Comparison of ENCODE assay signal across 16 mouse cellular contexts in genomic region chr7:44688890-44689289, GRCm38 (mm10). TPM values are rescaled to one million over a fixed set of nuclear protein-coding genes. Genes with fewer than 3 reads are reported as not detected.
DNase-seq lines count a peak whose midpoint lies in the region; ATAC-seq and TF ChIP-seq lines count a peak whose summit lies in the region.
"Had no signal": no experiment of that assay in that cellular context is flagged by ENCODE, and none has a peak within 500 bp of the region (broad histone marks: within the 10 kb centered on the region; RNA-seq: fewer than 3 reads in every experiment).

No protein-coding gene starts in this region.

- TF ChIP-seq POLR2A in kidney, adult 2 months (IDR thresholded peaks at IDR 0.05; ENCODE audit: low read depth, low read length), result no peak

- H3K9ac ChIP-seq in lung, postnatal 0 days (replicated peaks; ENCODE audit: low read depth), result no peak overlapping the region
- H3K9ac ChIP-seq in stomach, postnatal 0 days (ENCODE audit: low read length), result no peak overlapping the region
- H3K9ac ChIP-seq: embryonic facial prominence, embryonic 15.5 days; kidney, embryonic 15.5 days; liver, embryonic 13.5 days; midbrain, embryonic 15.5 days had no signal

- no peaks in the 10 kb centered on the region; the same call in 1 of the 2 replicates for H3K4me1 ChIP-seq in kidney, adult 2 months (ENCODE audit: control insufficient read depth, insufficient read depth, low read length)
- H3K4me1 ChIP-seq in lung, postnatal 0 days (ENCODE audit: insufficient read depth, low read depth, low read length), result no peaks in the 10 kb centered on the region
- no peaks in the 10 kb centered on the region for H3K4me1 ChIP-seq in stomach, postnatal 0 days (replicated peaks; ENCODE audit: control insufficient read depth, insufficient read depth)
- H3K4me1 ChIP-seq: embryonic facial prominence, embryonic 15.5 days; kidney, embryonic 15.5 days had no signal

- no peak overlapping the region for H3K27ac ChIP-seq in kidney, adult 2 months (ENCODE audit: insufficient read depth, low read depth, low read length)
- no peak overlapping the region for H3K27ac ChIP-seq in lung, postnatal 0 days (ENCODE audit: low read length)
- H3K27ac ChIP-seq in stomach, postnatal 0 days (replicated peaks), result no peak overlapping the region
- H3K27ac ChIP-seq: embryonic facial prominence, embryonic 15.5 days; kidney, embryonic 15.5 days; liver, embryonic 13.5 days; midbrain, embryonic 15.5 days had no signal

- H3K9me3 ChIP-seq in lung, postnatal 0 days (ENCODE audit: low read length), result no peaks in the 10 kb centered on the region
- H3K9me3 ChIP-seq in stomach, postnatal 0 days (ENCODE audit: control insufficient read depth, low read length), result no peaks in the 10 kb centered on the region
- H3K9me3 ChIP-seq: embryonic facial prominence, embryonic 15.5 days; kidney, embryonic 15.5 days; liver, embryonic 13.5 days; midbrain, embryonic 15.5 days had no signal

- H3K4me3 ChIP-seq in kidney, adult 2 months (ENCODE audit: insufficient read depth, low read depth, low read length), result no peak overlapping the region
- H3K4me3 ChIP-seq in lung, postnatal 0 days (ENCODE audit: low read depth, low read length), result no peak overlapping the region
- no peak overlapping the region for H3K4me3 ChIP-seq in stomach, postnatal 0 days (ENCODE audit: low read depth, low read length)
- H3K4me3 ChIP-seq: embryonic facial prominence, embryonic 15.5 days; kidney, embryonic 15.5 days; liver, embryonic 13.5 days; midbrain, embryonic 15.5 days had no signal

- TF ChIP-seq CTCF in kidney, adult 2 months (conservative IDR thresholded peaks at IDR 0.05; ENCODE audit: insufficient read depth, insufficient read length, low read depth, low read length), result 0 out of 2 replicates have a peak, but pooled peaks have one; percentile 21
- peak; percentile 49 for TF ChIP-seq CTCF in lung, postnatal 0 days (IDR thresholded peaks at IDR 0.05)
- peak; percentile 38; the same call in 1 of the 2 replicates for TF ChIP-seq CTCF in stomach, postnatal 0 days (IDR thresholded peaks at IDR 0.05; ENCODE audit: low read depth)

- H3K36me3 ChIP-seq in kidney, adult 2 months (ENCODE audit: control insufficient read depth, insufficient read depth, low read length), result no peaks in the 10 kb centered on the region
- no peaks in the 10 kb centered on the region for H3K36me3 ChIP-seq in lung, postnatal 0 days (ENCODE audit: insufficient read depth, low read length)
- no peaks in the 10 kb centered on the region for H3K36me3 ChIP-seq in stomach, postnatal 0 days (ENCODE audit: control insufficient read depth, insufficient read depth, low read length)
- H3K36me3 ChIP-seq: embryonic facial prominence, embryonic 15.5 days; kidney, embryonic 15.5 days; liver, embryonic 13.5 days; midbrain, embryonic 15.5 days had no signal

- no peak for TF ChIP-seq EP300 in lung, postnatal 0 days (IDR thresholded peaks at IDR 0.05)
- no peak for TF ChIP-seq EP300 in stomach, postnatal 0 days (optimal IDR thresholded peaks at IDR 0.05)

- ATAC-seq in lung, postnatal 0 days, result no peak
- no peak for ATAC-seq in stomach, postnatal 0 days (ENCODE audit: low FRiP score, low TSS enrichment)
- ATAC-seq: forebrain, embryonic 14.5 days; midbrain, embryonic 15.5 days had no signal

- DNase-seq in kidney, adult 2 months, result no peak
- DNase-seq in kidney, adult 11 months, result no peak
- DNase-seq in lung, postnatal 0 days (ENCODE audit: low spot score), result no peak
- DNase-seq in lung, postnatal 14 days, result no peak
- DNase-seq in R1 (ENCODE audit: low read depth, low spot score), result peak; percentile 64
- DNase-seq in stomach, postnatal 0 days (ENCODE audit: low spot score), result no peak
- DNase-seq in layer of hippocampus, adult 11-12 months (ENCODE audit: low spot score), result no peak
- DNase-seq: adrenal gland, adult 2 months; heart, postnatal 14 days; liver, embryonic 13.5 days; right cerebral cortex, postnatal 25 days; thymus, postnatal 14 days had no signal

- 65% methylated on average over 3 of the region's 3 CpGs for WGBS in kidney, adult 2 months
- 74% methylated on average over 3 of the region's 3 CpGs for WGBS in lung, postnatal 0 days
- WGBS in stomach, postnatal 0 days, result 62% methylated on average over 3 of the region's 3 CpGs

- no peak overlapping the region for H3K4me2 ChIP-seq in lung, postnatal 0 days (replicated peaks; ENCODE audit: low read depth, low read length)
- H3K4me2 ChIP-seq in stomach, postnatal 0 days (replicated peaks; ENCODE audit: low read depth), result no peak overlapping the region
- H3K4me2 ChIP-seq: embryonic facial prominence, embryonic 15.5 days; kidney, embryonic 15.5 days; liver, embryonic 13.5 days; midbrain, embryonic 15.5 days had no signal

- H3K27me3 ChIP-seq in kidney, adult 2 months (replicated peaks; ENCODE audit: control insufficient read depth, insufficient read depth, low read length), result no peaks in the 10 kb centered on the region
- H3K27me3 ChIP-seq in lung, postnatal 0 days (replicated peaks; ENCODE audit: insufficient read depth, low read length), result no peaks in the 10 kb centered on the region
- no peaks in the 10 kb centered on the region for H3K27me3 ChIP-seq in stomach, postnatal 0 days (ENCODE audit: control insufficient read depth, insufficient read depth, low read length)
- H3K27me3 ChIP-seq: embryonic facial prominence, embryonic 15.5 days; kidney, embryonic 15.5 days; liver, embryonic 13.5 days; midbrain, embryonic 15.5 days had no signal

RNA-seq across cellular contexts. Expression of gene Myh14, which starts 18.2 kb away (rescaled TPM):
- 8.5 and 12.4 TPM in 2 replicates for polyA plus RNA-seq in kidney, adult 2 months (2012; rRNA removed)
- polyA plus RNA-seq in lung, postnatal 0 days (2015; fragmentation: Nextera tagmentation; extraction: Ambion mirVana), result 202 and 215 TPM in 2 replicates
- polyA plus RNA-seq in stomach, postnatal 0 days (2015; fragmentation: Nextera tagmentation; extraction: Ambion mirVana), result 28.1 and 28.4 TPM in 2 replicates

RNA-seq across cellular contexts. Expression of gene Izumo2, which starts 19.7 kb away (rescaled TPM):
- not detected in 2 replicates for polyA plus RNA-seq in kidney, adult 2 months (2012; rRNA removed)
- not detected in 2 replicates for polyA plus RNA-seq in lung, postnatal 0 days (2015; fragmentation: Nextera tagmentation; extraction: Ambion mirVana)
- polyA plus RNA-seq in stomach, postnatal 0 days (2015; fragmentation: Nextera tagmentation; extraction: Ambion mirVana), result not detected in 2 replicates
- polyA plus RNA-seq: adrenal gland, adult 2 months; embryonic facial prominence, embryonic 15.5 days; forebrain, embryonic 14.5 days; kidney, embryonic 15.5 days; liver, embryonic 13.5 days; midbrain, embryonic 15.5 days had no signal

RNA-seq across cellular contexts. Expression of gene Vrk3, which starts 59.3 kb away (rescaled TPM):
- 78.9 and 93.7 TPM in 2 replicates for polyA plus RNA-seq in kidney, adult 2 months (2012; rRNA removed)
- 45.1 and 48.3 TPM in 2 replicates for polyA plus RNA-seq in lung, postnatal 0 days (2015; fragmentation: Nextera tagmentation; extraction: Ambion mirVana)
- polyA plus RNA-seq in stomach, postnatal 0 days (2015; fragmentation: Nextera tagmentation; extraction: Ambion mirVana), result 21.7 and 22.3 TPM in 2 replicates
